ENCODE assay signal across 11 mouse cellular contexts in genomic region chr6:112879154-112879553, GRCm38 (mm10).
DNase-seq lines count a peak whose midpoint lies in the region; ATAC-seq lines count a peak whose summit lies in the region.
"Had no signal": no experiment of that assay in that cellular context is flagged by ENCODE, and none has a peak within 500 bp of the region (broad histone marks: within the 10 kb centered on the region; RNA-seq: fewer than 3 reads in every experiment).

No protein-coding gene starts in this region.

- no peak overlapping the region for H3K4me2 ChIP-seq in hindbrain, embryonic 15.5 days

- WGBS in hindbrain, embryonic 15.5 days: 53% methylated on average over 5 of the region's 5 CpGs

- no peaks in the 10 kb centered on the region for H3K27me3 ChIP-seq in hindbrain, embryonic 15.5 days
- H3K27me3 ChIP-seq: limb, embryonic 12.5 days had no signal

- H3K4me3 ChIP-seq in hindbrain, embryonic 15.5 days: no peak overlapping the region
- H3K4me3 ChIP-seq: heart, adult 2 months; limb, embryonic 12.5 days had no signal

- H3K9me3 ChIP-seq in hindbrain, embryonic 15.5 days: no peaks in the 10 kb centered on the region
- H3K9me3 ChIP-seq: limb, embryonic 12.5 days had no signal

- no peak overlapping the region for H3K9ac ChIP-seq in hindbrain, embryonic 15.5 days
- H3K9ac ChIP-seq: limb, embryonic 12.5 days had no signal

- no peak for ATAC-seq in cerebellum, adult (ENCODE audit: insufficient number of reproducible peaks, low FRiP score, low TSS enrichment)
- ATAC-seq in hindbrain, embryonic 15.5 days (ENCODE audit: low FRiP score, low read depth): no peak

- no peaks in the 10 kb centered on the region for H3K36me3 ChIP-seq in hindbrain, embryonic 15.5 days
- H3K36me3 ChIP-seq: limb, embryonic 12.5 days had no signal

- peak overlapping the region; percentile 83 for H3K27ac ChIP-seq in hindbrain, embryonic 15.5 days (replicated peaks)
- H3K27ac ChIP-seq: heart, adult 2 months had no signal

- DNase-seq in cerebellum, adult 11 months: peak; percentile 57
- DNase-seq in right cerebral cortex, adult 18-20 months: peak; percentile 63
- DNase-seq in right cerebral cortex, postnatal 25 days: no peak
- DNase-seq in right cerebral cortex, postnatal 4 days: peak; percentile 57
- no peak for DNase-seq in embryo, embryonic 11 days
- no peak for DNase-seq in gastrocnemius, postnatal 36 days
- DNase-seq: heart, adult 2 months; lung, postnatal 36 days had no signal

- intact Hi-C loops in gastrocnemius, postnatal 36 days (cut with DNase I): no loop called here

- peaks cover 44% of the 10 kb centered on the region for H3K4me1 ChIP-seq in hindbrain, embryonic 15.5 days (replicated peaks)

Comparison
In these comparisons a context has a peak if more than half of its experiments do, and no peak if none do; other contexts are left out.
1. DNase-seq: peak in cerebellum, adult 11 months (single experiment), right cerebral cortex, adult 18-20 months (single experiment) and right cerebral cortex, postnatal 4 days (single experiment); none in right cerebral cortex, postnatal 25 days (single experiment), embryo, embryonic 11 days (single experiment) and gastrocnemius, postnatal 36 days (0 of 2).